Mouse (Mus musculus): ENCODE measurements around the gene Cnr2.

DNA sequence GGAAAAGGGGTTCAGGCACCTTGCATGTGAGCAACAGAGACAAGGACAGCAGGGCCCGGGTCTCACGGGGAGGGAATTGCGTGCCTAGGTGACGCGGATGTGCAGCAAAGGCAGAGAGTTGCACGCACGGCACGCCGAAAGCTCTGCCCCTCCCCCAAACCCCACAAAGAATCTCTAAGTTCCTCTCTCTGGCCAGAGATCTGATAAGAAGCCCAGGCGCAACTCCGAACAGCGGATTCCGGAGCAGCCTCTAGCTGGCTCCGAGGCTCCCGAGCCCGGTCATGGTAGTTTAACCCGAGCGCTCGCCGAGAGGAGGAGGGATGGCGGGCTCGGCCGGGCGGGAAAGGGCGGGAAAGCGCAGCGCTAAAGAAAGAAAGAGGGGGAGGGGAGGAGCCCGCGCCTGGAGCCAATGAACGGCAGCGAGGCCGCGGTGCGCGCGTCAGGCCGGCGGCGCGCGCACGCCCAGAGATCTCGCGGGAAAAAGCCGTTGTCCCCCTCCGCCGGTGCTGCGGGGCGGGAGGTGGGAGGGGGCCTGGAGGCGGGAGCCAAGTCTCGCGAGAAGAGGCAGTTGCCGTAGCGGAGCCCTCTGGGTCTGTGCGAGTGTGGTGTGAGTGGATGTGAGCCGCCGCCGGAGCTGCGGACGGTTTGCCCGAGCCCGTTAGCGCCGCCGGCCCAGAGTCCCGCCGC is 39.5 kb upstream of the Cnr2 start, which contains the start of gene Srsf10:
- TF ChIP-seq POLR2A (IDR thresholded peaks at IDR 0.05; ENCODE audit: extremely low read depth, insufficient read depth, low read length) (peak; percentile 83), CTCF (IDR thresholded peaks at IDR 0.05; ENCODE audit: low read depth, low read length) (no peak)

Measured in liver, adult 2 months (tissue).